Mouse (Mus musculus): ENCODE data around the gene Zdhhc18. TPM values are rescaled to one million over a fixed set of nuclear protein-coding genes. Genes with fewer than 3 reads are reported as not detected.

Zdhhc18 gene
- 27.3 and 35.7 TPM in 2 replicates for polyA plus RNA-seq (2012; rRNA removed)

DNA sequence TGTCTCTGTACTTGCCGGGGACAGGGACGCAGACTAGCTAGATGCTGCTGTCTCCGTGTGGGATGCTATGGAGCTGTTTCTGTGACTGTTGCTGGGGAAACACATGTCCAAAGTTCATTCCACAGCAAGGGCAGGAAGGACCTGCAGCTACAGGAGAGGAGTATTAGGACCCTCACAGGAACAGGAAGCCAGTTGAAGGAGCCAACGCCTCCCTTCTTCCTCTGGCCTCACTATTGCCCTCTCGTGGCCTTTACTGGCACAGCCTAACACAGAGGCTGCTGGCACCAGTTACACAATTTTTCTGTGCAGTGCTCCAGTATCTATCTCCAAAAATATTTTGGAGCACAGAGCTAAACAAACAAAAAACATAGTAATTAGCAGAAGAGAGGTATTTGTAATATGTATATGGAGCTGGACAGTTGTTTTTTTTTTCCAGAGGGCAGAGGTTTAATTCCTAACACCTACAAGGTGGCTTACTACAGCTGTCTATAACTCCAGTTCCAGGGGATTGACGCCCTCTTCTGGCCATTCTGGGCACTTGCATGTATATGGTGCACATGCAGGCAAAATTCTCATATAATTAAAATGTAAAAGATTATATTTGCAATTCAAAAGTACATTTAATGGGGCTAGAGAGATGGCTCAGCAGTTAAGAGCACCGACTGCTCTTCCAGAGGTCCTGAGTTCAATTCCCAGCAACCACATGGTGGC lies at the start of gene Zdhhc18:
Gene Zdhhc18 (minus strand): TSS at position 166 of the 711 bp plus-strand sequence.
- DNase-seq (ENCODE audit: low read depth, low spot score), result no peak
- 32% methylated on average over 7 of the region's 7 CpGs for WGBS

- WGBS, result 66% methylated on average over 3 of the region's 3 CpGs
Observed at GRCm38 (mm10) chr4:133695363-133695762, 45.4 kb upstream of the Zdhhc18 start.

GRCm38 (mm10) chr4:133690252-133690651 lies 40.3 kb upstream of the Zdhhc18 start:
- 7% methylated on average over 5 of the region's 5 CpGs for WGBS
- DNase-seq (ENCODE audit: low read depth, low spot score), result no peak

More at GRCm38 (mm10) chr4:133695363-133695762, 45.4 kb upstream of the Zdhhc18 start:
- DNase-seq (ENCODE audit: low read depth, low spot score), result no peak

- WGBS, result 27% methylated on average over 7 of the region's 7 CpGs
- no peak for DNase-seq (ENCODE audit: low read depth, low spot score)
Observed at GRCm38 (mm10) chr4:133688417-133689067, 38.6 kb upstream of the Zdhhc18 start.

DNA sequence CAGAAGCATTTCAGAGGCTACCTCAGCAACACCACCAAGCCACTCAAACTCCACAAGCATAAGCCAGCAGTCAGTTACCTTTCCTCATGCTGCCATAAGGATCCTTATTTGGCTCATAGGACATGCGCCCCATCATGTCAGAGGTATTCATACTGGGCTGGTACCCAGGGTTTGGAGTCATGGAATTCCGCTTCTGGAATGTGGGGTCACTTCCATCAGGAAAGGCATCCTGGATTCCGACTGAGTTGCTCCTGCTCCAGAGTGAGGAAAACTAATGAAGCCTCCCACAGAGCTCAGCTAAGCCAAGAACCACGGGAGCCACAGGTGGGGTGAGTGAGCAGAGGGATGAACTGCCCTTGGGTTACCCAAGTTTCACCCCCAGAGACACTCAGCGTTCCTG lies 37.2 kb upstream of the Zdhhc18 start:
- no peak for DNase-seq (ENCODE audit: low read depth, low spot score)
- WGBS, result 82% methylated on average over 5 of the region's 5 CpGs

DNA sequence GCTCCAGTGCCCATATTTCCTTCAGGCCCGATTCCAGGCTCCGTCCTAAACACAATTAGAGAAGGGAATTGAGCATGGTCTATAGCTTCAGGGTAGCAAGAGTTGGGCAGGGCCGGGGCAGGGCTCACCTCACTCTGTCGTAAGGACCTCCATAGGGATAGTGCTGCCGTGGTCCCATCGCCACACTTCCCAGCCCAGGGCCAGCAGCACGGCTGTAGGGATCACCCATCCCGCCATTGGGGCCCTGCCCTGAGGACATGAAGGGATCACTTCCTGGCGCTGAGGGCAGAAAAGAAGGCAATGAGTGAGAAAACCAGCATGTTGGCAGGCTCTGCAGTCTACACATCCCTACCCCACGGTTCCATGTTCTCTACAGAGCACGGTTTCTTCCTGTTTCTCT lies 36.6 kb upstream of the Zdhhc18 start:
- WGBS, result 82% methylated on average over 11 of the region's 11 CpGs
- no peak for DNase-seq (ENCODE audit: low read depth, low spot score)

DNA sequence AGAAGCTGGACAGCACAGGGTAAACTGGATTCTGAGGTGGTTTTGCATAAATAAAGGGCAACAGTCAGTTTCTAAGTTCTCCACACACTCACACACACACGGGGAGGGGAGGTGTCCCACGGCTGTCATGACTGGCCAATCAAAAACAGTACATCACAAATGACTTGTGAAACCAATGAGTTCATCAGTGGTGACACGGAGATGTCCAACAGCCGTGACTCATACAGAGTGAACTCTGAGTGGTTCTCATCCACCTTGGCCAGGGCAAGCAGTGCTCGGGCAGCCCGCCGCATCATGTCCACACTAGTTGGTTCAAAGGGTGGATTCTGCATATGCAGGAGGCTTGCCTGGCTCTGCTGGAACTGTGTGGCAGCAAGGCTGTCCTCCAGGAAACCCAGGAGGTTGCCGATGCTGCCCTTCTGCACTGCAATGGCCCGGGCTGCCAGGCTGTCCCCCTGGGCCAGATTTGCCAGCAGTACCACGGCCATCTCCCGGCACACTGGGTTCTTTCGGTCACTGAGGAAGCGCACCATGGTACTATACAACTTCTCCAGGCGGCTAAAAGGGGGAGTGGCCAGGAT lies 30.3 kb upstream of the Zdhhc18 start:
- 79% methylated on average over 14 of the region's 14 CpGs for WGBS
- DNase-seq (ENCODE audit: low read depth, low spot score), result no peak

GRCm38 (mm10) chr4:133679629-133680028 lies 29.7 kb upstream of the Zdhhc18 start:
- DNase-seq (ENCODE audit: low read depth, low spot score), result no peak
- WGBS, result 76% methylated on average over 7 of the region's 7 CpGs

DNA sequence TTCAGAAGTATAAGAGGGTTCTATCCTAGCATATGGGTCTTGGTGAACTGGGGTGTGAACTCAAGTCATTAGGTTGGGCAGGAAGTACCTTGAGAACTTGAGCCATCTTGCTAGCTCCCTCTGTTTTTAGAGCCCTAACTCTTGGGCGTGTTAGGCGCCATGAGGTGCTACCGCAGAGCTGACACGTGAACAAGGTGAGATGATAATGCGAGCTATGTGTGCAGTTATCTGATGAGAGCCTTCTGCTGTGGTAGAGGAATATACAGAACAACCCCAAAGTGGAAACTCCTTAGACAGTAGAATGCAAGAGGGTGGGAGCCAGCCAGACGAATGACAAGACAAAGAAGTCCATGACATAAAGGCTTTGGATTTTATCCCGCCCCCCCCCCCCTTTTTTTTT lies 27.3 kb upstream of the Zdhhc18 start:
- no peak for DNase-seq (ENCODE audit: low read depth, low spot score)
- WGBS, result 64% methylated on average over 7 of the region's 7 CpGs

DNA sequence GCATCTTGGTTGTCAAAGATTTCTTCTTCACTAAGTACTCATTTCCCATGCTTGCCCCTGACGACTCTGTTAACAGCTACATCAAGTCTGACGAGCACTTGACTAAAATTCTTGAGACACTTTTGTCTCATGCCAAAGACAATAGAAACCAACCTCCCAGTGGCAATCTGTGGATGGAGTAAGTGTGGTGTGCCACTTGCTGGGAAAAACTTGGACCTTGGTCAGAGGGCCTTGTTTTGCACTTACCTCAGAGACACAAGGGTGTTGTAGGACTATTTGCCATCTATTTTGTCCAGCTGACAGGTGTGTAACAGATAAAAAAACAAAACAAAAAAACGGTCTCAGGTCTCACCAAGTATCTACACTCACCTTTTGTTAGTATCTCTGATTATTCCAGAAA lies 26.2 kb upstream of the Zdhhc18 start:
- 15% methylated on average over 3 of the region's 3 CpGs for WGBS
- DNase-seq (ENCODE audit: low read depth, low spot score), result no peak

DNA sequence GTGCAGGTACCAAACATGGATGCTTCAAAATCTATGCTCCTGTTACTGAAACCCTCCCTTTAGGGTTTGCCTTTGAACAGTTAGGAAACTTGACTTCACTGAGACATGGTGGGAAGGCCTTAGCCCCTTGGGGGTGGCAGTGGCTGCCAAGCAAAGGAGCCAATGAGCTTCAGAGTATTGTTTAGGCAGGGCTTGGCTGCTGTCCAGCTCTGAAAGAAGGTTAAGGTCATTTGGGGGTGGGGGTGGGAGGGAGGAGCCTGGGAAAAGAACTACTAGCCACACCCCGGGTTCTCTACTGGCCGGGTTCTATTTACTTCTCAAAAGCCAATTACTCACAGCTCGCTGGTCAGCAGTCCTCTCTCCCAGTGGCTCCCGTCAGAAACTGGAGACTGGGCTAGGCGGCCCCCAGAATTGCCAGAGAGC lies 25.7 kb upstream of the Zdhhc18 start:
- DNase-seq (ENCODE audit: low read depth, low spot score), result no peak
- 8% methylated on average over 5 of the region's 5 CpGs for WGBS

GRCm38 (mm10) chr4:133674331-133674695 lies 24.4 kb upstream of the Zdhhc18 start:
- no peak for DNase-seq (ENCODE audit: low read depth, low spot score)
- WGBS, result 56% methylated on average over 8 of the region's 8 CpGs

- no peak for DNase-seq (ENCODE audit: low read depth, low spot score)
- WGBS, result 19% methylated on average over 10 of the region's 10 CpGs
Observed at GRCm38 (mm10) chr4:133673666-133674330, 23.8 kb upstream of the Zdhhc18 start.

DNA sequence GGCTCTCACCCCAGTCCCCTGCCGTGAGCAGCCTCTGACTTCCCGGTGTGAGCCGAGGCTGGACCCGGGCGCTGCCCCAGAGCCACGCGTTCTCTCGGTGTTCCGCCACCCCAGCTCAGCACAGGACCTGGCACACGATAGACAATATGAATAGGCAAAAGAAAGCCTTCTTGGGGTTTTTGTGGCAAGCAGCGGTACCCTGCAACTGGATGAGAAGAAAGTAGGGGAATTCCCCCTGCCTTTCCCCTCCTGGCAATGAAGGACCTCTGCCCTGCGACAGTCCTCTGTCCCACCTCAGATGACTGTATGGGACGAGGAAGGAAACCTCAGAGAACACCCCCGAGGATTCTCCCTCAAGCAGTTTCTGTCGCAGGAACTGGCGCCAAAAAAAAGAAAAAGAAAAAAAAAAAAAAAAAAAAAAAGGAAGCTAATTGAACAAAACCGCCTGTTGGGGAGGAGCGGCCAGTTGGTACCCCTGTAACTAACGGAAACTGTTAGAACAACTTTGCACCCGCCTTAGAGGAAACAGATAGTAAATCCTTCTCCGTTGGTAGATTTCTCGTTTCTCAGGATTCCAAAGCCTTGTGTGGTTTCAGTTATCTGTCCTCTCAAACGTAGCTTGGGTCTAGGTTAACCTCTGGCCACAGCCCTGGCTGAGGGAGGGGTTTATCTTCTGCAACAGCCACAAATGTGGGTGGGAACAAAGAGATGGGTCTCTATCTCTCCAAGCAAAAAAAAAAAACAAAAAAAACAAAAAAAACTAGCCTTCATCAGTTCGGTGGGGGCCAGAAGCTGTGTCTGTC lies 23.1 kb upstream of the Zdhhc18 start:
- no peak for DNase-seq (ENCODE audit: low read depth, low spot score)
- under 1% methylated on average over 24 of the region's 24 CpGs for WGBS

DNA sequence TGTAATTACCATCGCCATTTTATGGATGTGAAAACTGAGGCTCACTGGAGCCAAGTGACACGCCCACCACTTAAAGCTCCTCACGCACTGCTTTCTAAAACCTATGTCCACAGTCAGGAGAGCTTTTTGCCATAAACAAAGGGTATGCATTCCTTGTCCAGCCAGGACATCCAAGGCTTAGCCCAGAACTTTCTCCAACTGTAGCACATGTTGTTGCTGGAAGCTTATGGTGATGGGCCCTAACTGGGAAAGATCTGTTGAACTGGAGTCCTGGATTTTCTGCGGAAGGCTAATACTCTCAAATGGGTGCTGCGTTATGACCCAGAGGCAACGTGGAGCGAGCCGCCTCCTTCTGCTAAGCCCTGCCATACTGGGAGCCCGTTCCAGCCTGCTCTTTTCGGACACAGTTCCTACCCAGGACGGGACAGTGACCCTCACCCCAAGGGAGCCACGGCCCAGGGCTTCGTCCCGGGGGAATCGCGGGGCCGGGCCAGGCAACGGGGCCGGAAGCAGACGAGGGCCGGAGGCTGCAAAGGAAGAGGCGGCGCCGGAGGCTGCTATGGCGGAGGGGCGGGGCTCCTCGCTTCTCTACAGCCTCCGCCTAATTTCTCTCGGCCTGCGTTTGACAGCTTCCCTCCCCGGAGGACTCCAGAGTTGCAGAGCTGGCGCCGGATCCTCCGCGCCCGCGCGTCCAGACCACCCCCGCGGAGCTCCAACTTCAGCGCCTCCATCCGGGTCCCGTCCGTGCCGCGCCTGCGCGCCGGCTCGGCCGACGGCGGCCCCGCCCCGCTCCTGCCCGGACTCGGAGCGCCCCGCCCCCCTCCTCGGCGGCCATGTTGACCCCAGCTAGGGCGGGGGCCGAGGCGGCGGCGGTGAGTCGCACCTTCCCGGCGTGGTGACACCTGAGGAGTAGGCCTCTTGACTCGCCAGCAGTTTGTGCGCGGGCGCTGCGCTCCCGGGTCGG lies 22.2 kb upstream of the Zdhhc18 start, which contains the start of gene Pigv:
Gene Pigv (minus strand): TSS at position 767 of the 964 bp plus-strand sequence.
- under 1% methylated on average over 75 of the region's 76 CpGs for WGBS
- DNase-seq (ENCODE audit: low read depth, low spot score), result no peak

DNA sequence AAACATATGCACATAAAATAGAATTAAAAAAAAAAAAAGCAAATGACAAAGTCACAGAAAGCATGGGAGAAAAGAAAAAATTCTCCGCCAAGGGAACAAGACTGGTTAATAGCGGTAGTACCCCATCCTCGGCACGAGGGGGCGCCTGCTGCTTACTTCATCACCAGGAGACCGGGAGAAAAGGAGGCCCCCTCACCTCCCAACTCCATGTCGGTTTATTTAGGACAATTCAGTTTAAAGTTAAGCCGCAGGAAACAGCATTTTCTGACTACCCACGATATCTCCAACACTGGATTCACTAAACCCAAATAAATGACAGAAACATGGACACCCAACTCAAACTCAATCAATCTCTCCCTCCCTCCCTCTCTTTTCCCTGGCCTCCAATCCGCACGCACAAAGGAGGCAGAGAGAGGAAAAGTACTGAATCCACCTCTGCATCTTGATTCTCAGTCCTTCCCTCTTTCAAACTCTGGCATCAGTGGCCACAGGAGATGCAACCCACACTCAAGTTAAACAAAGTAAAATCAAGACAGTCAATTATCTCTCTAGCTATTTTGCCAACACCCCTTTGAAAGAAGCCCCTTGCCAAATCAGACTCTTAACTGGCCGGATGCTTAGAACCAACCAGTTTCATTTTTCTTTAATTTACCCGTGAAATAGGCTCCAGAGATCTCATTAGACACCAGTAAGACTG lies 21.4 kb upstream of the Zdhhc18 start:
- WGBS, result under 1% methylated on average over 13 of the region's 13 CpGs
- DNase-seq (ENCODE audit: low read depth, low spot score), result no peak

DNA sequence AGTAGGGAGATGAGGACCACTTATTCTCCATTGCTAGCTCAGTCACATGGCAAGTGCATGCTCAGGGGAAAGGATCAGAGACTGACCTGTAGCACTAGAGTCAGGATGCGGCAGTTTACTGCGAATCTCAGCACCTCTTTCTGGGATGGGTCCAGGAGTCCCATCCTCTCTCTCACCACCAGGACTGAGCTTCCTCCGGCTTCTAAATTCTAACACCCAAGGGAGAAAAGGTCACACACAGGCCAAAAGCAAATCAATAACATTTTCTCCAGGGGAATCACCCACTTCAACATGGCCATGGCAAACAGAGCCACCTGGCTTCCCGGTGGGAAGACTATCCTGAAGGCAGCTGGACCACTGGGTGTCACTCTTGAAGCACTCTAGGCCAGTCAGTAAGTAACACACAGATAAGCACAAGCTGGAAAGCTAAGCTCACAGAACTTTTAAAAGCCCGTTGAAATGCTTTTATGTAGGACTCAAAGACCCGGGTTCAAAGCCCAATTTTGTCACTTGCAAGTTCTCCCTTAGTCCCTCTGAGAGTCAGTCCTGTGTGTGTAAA lies 19.8 kb upstream of the Zdhhc18 start:
- WGBS, result 55% methylated on average over 6 of the region's 6 CpGs
- DNase-seq (ENCODE audit: low read depth, low spot score), result no peak

- DNase-seq (ENCODE audit: low read depth, low spot score), result no peak
- 86% methylated on average over 3 of the region's 3 CpGs for WGBS
Observed at GRCm38 (mm10) chr4:133668537-133668936, 18.6 kb upstream of the Zdhhc18 start.
